Mouse (Mus musculus) ES-Bruce4 (cell line): Measurements from ENCODE around the gene Pipox. TPM values are rescaled to one million over a fixed set of nuclear protein-coding genes. Genes with fewer than 3 reads are reported as not detected.

Experiments used
- H3K27ac ChIP-seq: 2 replicates; pipeline ENCODE4 v1.5.1; 2012; ENCODE audit warnings: low read length, inconsistent platforms; ENCODE audit not compliant: insufficient read depth
- H3K27me3 ChIP-seq: 2 replicates; pipeline ENCODE4 v1.6.1; 2012; ENCODE audit warnings: mild to moderate bottlenecking, low read length, inconsistent platforms; ENCODE audit not compliant: control insufficient read depth, poor library complexity, insufficient read depth, severe bottlenecking
- H3K36me3 ChIP-seq: 2 replicates; pipeline ENCODE4 v1.6.1; 2012; ENCODE audit warnings: inconsistent platforms, mild to moderate bottlenecking, low read length, moderate library complexity; ENCODE audit not compliant: control insufficient read depth, poor library complexity, insufficient read depth, severe bottlenecking
- H3K4me1 ChIP-seq: one replicate; pipeline ENCODE4 v1.8.1; 2011; ENCODE audit warnings: low read length; ENCODE audit not compliant: control insufficient read depth, insufficient read depth
- H3K4me3 ChIP-seq: 2 replicates; pipeline ENCODE4 v1.5.1; 2011; ENCODE audit warnings: low read depth, mild to moderate bottlenecking, low read length
- H3K9ac ChIP-seq: 2 replicates; pipeline ENCODE4 v1.6.1; 2012; ENCODE audit warnings: low read depth, mild to moderate bottlenecking, inconsistent platforms; ENCODE audit not compliant: poor library complexity, severe bottlenecking
- H3K9me3 ChIP-seq: replicated peaks from 2 replicates; pipeline ENCODE4 v1.6.1; 2012; ENCODE audit warnings: mild to moderate bottlenecking, low read length, inconsistent platforms; ENCODE audit not compliant: control insufficient read depth, poor library complexity, insufficient read depth, severe bottlenecking
- CTCF ChIP-seq: IDR thresholded peaks from one replicate; pipeline ENCODE4 v1.8.1; 2011; ENCODE audit warnings: low read depth, low read length
- EP300 ChIP-seq: IDR thresholded peaks from 2 replicates; pipeline ENCODE4 v1.6.1; 2011; ENCODE audit warnings: low read depth, low read length; ENCODE audit not compliant: insufficient read depth
- POLR2A ChIP-seq: IDR thresholded peaks from one replicate; pipeline ENCODE4 v1.8.1; 2011; ENCODE audit warnings: low read length; ENCODE audit not compliant: insufficient read depth
- polyA plus RNA-seq: library from polyadenylated mRNA; stranded (reverse); fragments of >200 nt; gene quantifications from 2 replicates; pipeline ENCODE4 v1.2.4, GENCODE M21; 2011; ENCODE audit warnings: low read depth; ENCODE audit not compliant: missing spikeins, insufficient read depth, insufficient read length

The Pipox gene
- polyA plus RNA-seq, 1 experiment: 14.3 TPM

- H3K4me1 ChIP-seq: peaks cover 5% of the 10 kb centered on the region
- no peaks in the 10 kb centered on the region for H3K27me3 ChIP-seq
- H3K36me3 ChIP-seq: no peaks in the 10 kb centered on the region
- no peaks in the 10 kb centered on the region for H3K9me3 ChIP-seq
- no peak overlapping the region for H3K4me3 ChIP-seq
- TF ChIP-seq EP300: 0 out of 2 replicates have a peak, but pooled peaks have one; percentile 37
- TF ChIP-seq CTCF: peak; percentile 7
- TF ChIP-seq POLR2A: no peak
- H3K27ac ChIP-seq: peak overlapping the region; percentile 99
- peak overlapping the region; percentile 12 for H3K9ac ChIP-seq
Observed at GRCm38 (mm10) chr11:77903761-77904160, 9.9 kb upstream of the Pipox start.

- H3K4me3 ChIP-seq: no peak overlapping the region
- no peak overlapping the region for H3K27ac ChIP-seq
- peaks cover 7% of the 10 kb centered on the region for H3K4me1 ChIP-seq
- H3K36me3 ChIP-seq: no peaks in the 10 kb centered on the region
- no peaks in the 10 kb centered on the region for H3K27me3 ChIP-seq
- no peak for TF ChIP-seq POLR2A
- no peak for TF ChIP-seq CTCF
- peak overlapping the region; percentile 8; the same call in 1 of the 2 replicates for H3K9ac ChIP-seq
- H3K9me3 ChIP-seq: no peaks in the 10 kb centered on the region
Observed at GRCm38 (mm10) chr11:77901775-77902355, 8.0 kb upstream of the Pipox start.

GRCm38 (mm10) chr11:77901366-77901765 lies 7.5 kb upstream of the Pipox start:
- peaks cover 7% of the 10 kb centered on the region for H3K4me1 ChIP-seq
- TF ChIP-seq CTCF (no peak), EP300 (no peak), POLR2A (no peak)

DNA sequence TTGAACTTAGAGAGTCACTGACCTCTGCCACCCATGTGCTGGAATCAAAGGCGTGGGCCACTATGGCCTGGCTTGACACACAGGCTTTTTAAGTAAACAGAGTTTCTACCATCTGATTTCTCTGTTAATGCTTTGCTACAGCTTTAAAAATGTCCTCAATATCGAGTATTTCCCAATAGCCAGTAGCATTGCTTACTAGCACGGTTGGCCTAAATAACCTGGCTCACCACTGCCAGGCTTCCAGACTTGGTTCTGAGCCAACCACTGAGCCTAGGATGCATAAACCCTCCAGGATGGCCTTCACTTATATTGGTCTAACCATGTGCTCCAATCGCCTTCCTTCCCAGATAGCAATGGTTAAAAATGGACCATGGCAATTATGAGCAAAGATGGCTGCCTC lies 6.8 kb upstream of the Pipox start:
- H3K27ac ChIP-seq: no peak overlapping the region
- H3K27me3 ChIP-seq: no peaks in the 10 kb centered on the region
- no peak overlapping the region for H3K4me3 ChIP-seq
- TF ChIP-seq POLR2A (no peak), EP300 (no peak), CTCF (no peak)
- no peaks in the 10 kb centered on the region for H3K9me3 ChIP-seq
- H3K9ac ChIP-seq: no peak overlapping the region
- H3K4me1 ChIP-seq: peaks cover 7% of the 10 kb centered on the region
- H3K36me3 ChIP-seq: no peaks in the 10 kb centered on the region

More at GRCm38 (mm10) chr11:77901366-77901765, 7.5 kb upstream of the Pipox start:
- Histone ChIP-seq H3K4me3 (no peak overlapping the region), H3K27ac (no peak overlapping the region), H3K9me3 (no peaks in the 10 kb centered on the region), H3K9ac (peak overlapping the region; percentile 8; the same call in 1 of the 2 replicates), H3K27me3 (no peaks in the 10 kb centered on the region), H3K36me3 (no peaks in the 10 kb centered on the region)

GRCm38 (mm10) chr11:77900187-77900586 lies 6.3 kb upstream of the Pipox start:
- TF ChIP-seq CTCF: no peak
- TF ChIP-seq POLR2A: no peak
- no peak for TF ChIP-seq EP300
- no peaks in the 10 kb centered on the region for H3K27me3 ChIP-seq

GRCm38 (mm10) chr11:77896820-77897805 lies 3.2 kb upstream of the Pipox start:
- TF ChIP-seq POLR2A (no peak), EP300 (no peak), CTCF (no peak)
- Histone ChIP-seq H3K36me3 (no peaks in the 10 kb centered on the region), H3K4me3 (peak overlapping the region; percentile 27), H3K9ac (peak overlapping the region; percentile 56), H3K27me3 (no peaks in the 10 kb centered on the region), H3K4me1 (peaks cover 8% of the 10 kb centered on the region), H3K27ac (peak overlapping the region; percentile 25), H3K9me3 (no peaks in the 10 kb centered on the region)

More at GRCm38 (mm10) chr11:77900187-77900586, 6.3 kb upstream of the Pipox start:
- peaks cover 5% of the 10 kb centered on the region for H3K4me1 ChIP-seq
- H3K9ac ChIP-seq: no peak overlapping the region
- no peaks in the 10 kb centered on the region for H3K9me3 ChIP-seq
- H3K36me3 ChIP-seq: no peaks in the 10 kb centered on the region
- no peak overlapping the region for H3K27ac ChIP-seq
- no peak overlapping the region for H3K4me3 ChIP-seq
